Mouse (Mus musculus) hematopoietic stem cell, adult 5-6 weeks (primary cell): ENCODE measurements at regions not wholly inside any gene's neighbourhood (a gene's known extent, or its start where the extent isn't known, plus 50 kb on each side); places are given as distances from the start of the nearest gene placed in this dataset.

ENCODE experiments used
- ATAC-seq, 2 experiments: fragments of 125-278 bp in 1 of 2; replicated peaks in 1 of 2; 2 replicates each; pipeline ENCODE4 v1.8.0; 2016 to 2017; ENCODE audit warnings: inconsistent platforms in 2 of 2, mild to moderate bottlenecking in 2 of 2, moderate number of reproducible peaks in 2 of 2, low read depth in 1 of 2, moderate TSS enrichment in 1 of 2; ENCODE audit not compliant: low FRiP score in 2 of 2, poor library complexity in 2 of 2, severe bottlenecking in 2 of 2, insufficient read depth in 1 of 2, low TSS enrichment in 1 of 2

GRCm38 (mm10) chr10:60952495-60952894 lies 121.1 kb upstream of the Unc5b start:
- ATAC-seq: no peak

GRCm38 (mm10) chr10:60948983-60949677 lies 117.7 kb upstream of the Unc5b start:
- no peak for ATAC-seq

- no peak for ATAC-seq
Measured at GRCm38 (mm10) chr10:60943074-60943473, 111.7 kb upstream of the Unc5b start.

- no peak for ATAC-seq
Measured at GRCm38 (mm10) chr10:60938749-60939148, 107.4 kb upstream of the Unc5b start.

GRCm38 (mm10) chr10:60937517-60937866 lies 106.1 kb upstream of the Unc5b start:
- no peak for ATAC-seq

GRCm38 (mm10) chr10:60936659-60937516 lies 105.5 kb upstream of the Unc5b start:
- ATAC-seq: no peak

GRCm38 (mm10) chr10:60934297-60935286 lies 103.2 kb upstream of the Unc5b start:
- peak in 1 of 2 experiments; percentile 38; a peak in 1 of 4 replicates for ATAC-seq

- no peak for ATAC-seq
Measured at GRCm38 (mm10) chr10:60933891-60934290, 102.5 kb upstream of the Unc5b start.

- no peak for ATAC-seq
Measured at GRCm38 (mm10) chr10:60932855-60933254, 101.5 kb upstream of the Unc5b start.

GRCm38 (mm10) chr10:60931891-60932378 lies 100.6 kb upstream of the Unc5b start:
- ATAC-seq: peak; percentile 35 to 62; a peak in 3 of 4 replicates

- no peak for ATAC-seq
Measured at GRCm38 (mm10) chr10:60928646-60929045, 97.3 kb upstream of the Unc5b start.

- no peak for ATAC-seq
Measured at GRCm38 (mm10) chr10:60928164-60928563, 96.8 kb upstream of the Unc5b start.

GRCm38 (mm10) chr10:60926632-60927031 lies 95.3 kb upstream of the Unc5b start:
- ATAC-seq: no peak

- no peak for ATAC-seq
Measured at GRCm38 (mm10) chr10:60925644-60926043, 94.3 kb upstream of the Unc5b start.

- no peak for ATAC-seq
Measured at GRCm38 (mm10) chr10:60925198-60925597, 93.8 kb upstream of the Unc5b start.

- ATAC-seq: no peak
Measured at GRCm38 (mm10) chr10:60923806-60924205, 92.4 kb upstream of the Unc5b start.

GRCm38 (mm10) chr10:60920621-60921020 lies 89.2 kb upstream of the Unc5b start:
- ATAC-seq: no peak
